Mouse (Mus musculus): ENCODE measurements around the gene Sema3b.

GRCm38 (mm10) chr9:107637070-107637469, 28.0 kb upstream of the Sema3b start:
- no peak for TF ChIP-seq POLR2A (IDR thresholded peaks at IDR 0.05; ENCODE audit: low read depth, low read length)
- TF ChIP-seq CTCF (IDR thresholded peaks at IDR 0.05; ENCODE audit: extremely low read depth, insufficient read length, insufficient replicate concordance, low read depth, low read length) = no peak
